Mouse (Mus musculus): ENCODE results near the gene Nudt19. TPM values are rescaled to one million over a fixed set of nuclear protein-coding genes. Genes with fewer than 3 reads are reported as not detected.

The Nudt19 gene
- 10 to 100 TPM; 55.5 to 68.1 TPM for total RNA-seq (2021)
- long read RNA-seq, experiment 1, transcript Nudt19-201 (3 exons, 2,298 nt): major isoform, 81 of 85 reads
- long read RNA-seq, experiment 1, partial matches to known transcripts: 0 of 85 reads
- long read RNA-seq, experiment 1, other reads (novel, unspliced or antisense): 0 of 85 reads
- long read RNA-seq, experiment 2, transcript Nudt19-201 (3 exons, 2,298 nt): major isoform, 67 of 70 reads
- long read RNA-seq, experiment 2, partial matches to known transcripts: 0 of 70 reads
- long read RNA-seq, experiment 2, other reads (novel, unspliced or antisense): 2 of 70 reads

- no peak for TF ChIP-seq CTCF (IDR thresholded peaks at IDR 0.05)
- no peak for DNase-seq (ENCODE audit: extremely low spot score in 1 of 2, low spot score in 2 of 2)
- H3K4me3 ChIP-seq: peak within 1 kb of the TSS; percentile 78
- H3K27ac ChIP-seq: peak within 1 kb of the TSS; percentile 98
- intact Hi-C loops (cut with DNase I): loop anchor here (10.0 kb wide), 1 partner anchor 221 kb away; the partner anchor contains the start of gene Rhpn2
These were observed at the start of gene Nudt19 for GRCm38 (mm10) chr7:35556205-35556603. Gene Nudt19 (minus strand): TSS chr7:35556304.

DNA sequence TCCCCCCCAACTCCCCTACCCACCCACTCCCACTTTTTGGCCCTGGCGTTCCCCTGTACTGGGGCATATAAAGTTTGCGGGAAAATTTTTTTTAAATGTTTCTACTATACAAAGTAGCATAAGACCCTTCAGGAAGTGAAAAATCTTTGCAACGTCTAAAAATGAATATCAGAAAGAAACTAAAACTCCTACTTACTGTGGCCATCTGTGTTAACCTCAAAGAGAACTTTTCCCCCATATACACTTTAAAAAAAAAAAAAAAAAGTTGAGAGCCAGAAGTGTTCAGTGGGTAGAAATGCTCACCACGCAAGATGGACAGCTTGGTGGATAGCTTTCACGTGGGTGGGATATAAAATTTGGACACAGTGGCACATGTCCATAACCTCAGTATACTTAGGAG, 46.7 kb upstream of the Nudt19 start:
- TF ChIP-seq CTCF (IDR thresholded peaks at IDR 0.05): no peak
- Histone ChIP-seq H3K27ac (no peak overlapping the region), H3K4me3 (no peak overlapping the region)
- no peak for DNase-seq (ENCODE audit: extremely low spot score in 1 of 2, low spot score in 2 of 2)
- intact Hi-C loops (cut with DNase I): no loop called here

DNA sequence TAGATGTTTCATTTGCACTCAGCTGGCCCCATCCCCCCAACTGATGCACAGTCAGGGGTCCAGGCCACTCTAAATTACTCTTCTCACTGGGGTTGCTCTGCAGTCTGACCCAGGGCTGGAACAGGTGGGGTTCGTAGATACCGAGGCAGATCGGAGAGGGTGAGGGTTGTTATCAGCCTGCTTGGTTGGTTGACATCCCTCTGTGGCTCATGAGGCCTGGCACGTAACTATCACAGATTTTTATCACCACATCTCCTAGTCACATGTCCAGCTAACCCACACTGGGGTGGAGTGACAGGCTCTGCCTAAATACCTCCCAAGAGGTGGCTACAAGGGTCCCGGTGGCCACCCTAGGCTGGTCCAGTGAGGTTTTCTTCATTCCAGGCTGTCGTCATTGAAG, 45.0 kb upstream of the Nudt19 start:
- no peak for TF ChIP-seq CTCF (IDR thresholded peaks at IDR 0.05)
- intact Hi-C loops (cut with DNase I): no loop called here
- DNase-seq (ENCODE audit: extremely low spot score in 1 of 2, low spot score in 2 of 2): no peak

GRCm38 (mm10) chr7:35600031-35600430, 43.9 kb upstream of the Nudt19 start:
- Histone ChIP-seq H3K4me3 (no peak overlapping the region), H3K27ac (peak overlapping the region; percentile 68)
- no peak for DNase-seq (ENCODE audit: extremely low spot score in 1 of 2, low spot score in 2 of 2)
- intact Hi-C loops (cut with DNase I): no loop called here
- no peak for TF ChIP-seq CTCF (IDR thresholded peaks at IDR 0.05)

More for the DNA sequence above, 45.0 kb upstream of the Nudt19 start:
- no peak overlapping the region for H3K4me3 ChIP-seq
- no peak overlapping the region for H3K27ac ChIP-seq

DNA sequence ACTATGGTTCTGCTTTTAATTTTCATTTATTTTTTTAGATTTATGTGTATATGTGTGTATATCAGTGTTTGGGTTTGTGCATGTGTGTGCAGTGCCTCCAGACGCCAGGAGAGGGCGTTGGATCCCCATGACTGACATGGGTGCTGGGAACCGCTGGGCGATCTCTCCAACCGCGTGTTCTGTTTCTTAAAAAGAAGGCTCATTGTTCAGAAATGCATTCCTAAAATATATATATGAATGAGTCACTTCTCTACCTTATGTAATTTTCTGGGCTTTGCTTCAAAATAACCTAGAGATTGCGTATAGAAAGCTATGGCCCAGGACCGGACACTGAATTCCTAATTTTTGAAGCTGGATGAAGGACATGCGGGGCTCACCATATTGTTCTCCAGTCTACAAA, 43.4 kb upstream of the Nudt19 start:
- peak; percentile 56 for TF ChIP-seq CTCF (IDR thresholded peaks at IDR 0.05)
- Histone ChIP-seq H3K4me3 (no peak overlapping the region), H3K27ac (peak overlapping the region; percentile 68)
- intact Hi-C loops (cut with DNase I): no loop called here
- no peak for DNase-seq (ENCODE audit: extremely low spot score in 1 of 2, low spot score in 2 of 2)

GRCm38 (mm10) chr7:35594311-35594710, 38.2 kb upstream of the Nudt19 start:
- intact Hi-C loops (cut with DNase I): no loop called here
- no peak for DNase-seq (ENCODE audit: extremely low spot score in 1 of 2, low spot score in 2 of 2)
- H3K4me3 ChIP-seq: no peak overlapping the region
- TF ChIP-seq CTCF (IDR thresholded peaks at IDR 0.05): no peak
- no peak overlapping the region for H3K27ac ChIP-seq

DNA sequence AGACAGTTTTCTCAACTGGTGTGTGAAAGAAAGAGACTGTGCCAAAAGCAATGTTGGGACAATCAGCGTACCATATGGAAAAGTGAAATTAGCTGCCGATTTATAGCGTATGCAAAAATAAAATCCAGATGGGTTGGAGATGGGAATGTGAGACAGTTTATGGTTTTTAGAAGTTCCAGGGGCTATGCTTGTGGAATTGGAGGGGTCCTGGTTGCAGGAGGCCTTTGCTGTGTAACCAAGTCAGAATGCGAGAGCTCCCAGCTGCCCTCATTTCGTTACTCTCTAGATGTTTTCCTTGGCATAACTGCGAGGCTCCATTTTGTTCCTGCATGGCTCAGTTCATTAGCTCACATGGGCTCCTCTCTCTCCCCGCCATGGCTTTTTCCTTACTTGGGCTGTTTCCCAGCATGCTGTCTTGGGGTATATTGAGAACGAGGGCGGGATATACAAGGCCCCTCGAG, 34.7 kb upstream of the Nudt19 start:
- no peak for DNase-seq (ENCODE audit: extremely low spot score in 1 of 2, low spot score in 2 of 2)
- TF ChIP-seq CTCF (IDR thresholded peaks at IDR 0.05): no peak
- Histone ChIP-seq H3K4me3 (no peak overlapping the region), H3K27ac (peak overlapping the region; percentile 7)
- intact Hi-C loops (cut with DNase I): no loop called here

DNA sequence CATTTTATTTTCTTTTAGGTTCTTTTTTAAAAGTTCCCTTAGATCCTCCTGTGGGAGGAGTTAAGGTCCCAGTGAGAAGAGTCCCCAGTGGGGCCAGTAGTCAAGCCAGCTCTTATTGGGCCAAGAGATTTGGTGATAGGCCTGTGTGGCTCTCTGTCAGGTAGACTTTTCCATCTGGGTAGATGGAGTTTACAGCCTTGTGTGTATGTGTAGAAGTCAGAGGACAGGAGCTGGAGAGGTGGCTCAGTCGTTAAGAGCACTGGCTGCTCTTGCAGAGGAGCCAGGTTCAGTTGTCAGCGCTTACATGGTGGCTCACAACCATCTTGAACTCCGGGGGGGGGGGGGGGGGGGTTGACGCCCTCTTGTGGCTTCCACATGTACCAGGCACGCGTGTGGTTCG, 33.4 kb upstream of the Nudt19 start:
- intact Hi-C loops (cut with DNase I): no loop called here
- no peak overlapping the region for H3K27ac ChIP-seq
- no peak for TF ChIP-seq CTCF (IDR thresholded peaks at IDR 0.05)
- no peak overlapping the region for H3K4me3 ChIP-seq
- no peak for DNase-seq (ENCODE audit: extremely low spot score in 1 of 2, low spot score in 2 of 2)

DNA sequence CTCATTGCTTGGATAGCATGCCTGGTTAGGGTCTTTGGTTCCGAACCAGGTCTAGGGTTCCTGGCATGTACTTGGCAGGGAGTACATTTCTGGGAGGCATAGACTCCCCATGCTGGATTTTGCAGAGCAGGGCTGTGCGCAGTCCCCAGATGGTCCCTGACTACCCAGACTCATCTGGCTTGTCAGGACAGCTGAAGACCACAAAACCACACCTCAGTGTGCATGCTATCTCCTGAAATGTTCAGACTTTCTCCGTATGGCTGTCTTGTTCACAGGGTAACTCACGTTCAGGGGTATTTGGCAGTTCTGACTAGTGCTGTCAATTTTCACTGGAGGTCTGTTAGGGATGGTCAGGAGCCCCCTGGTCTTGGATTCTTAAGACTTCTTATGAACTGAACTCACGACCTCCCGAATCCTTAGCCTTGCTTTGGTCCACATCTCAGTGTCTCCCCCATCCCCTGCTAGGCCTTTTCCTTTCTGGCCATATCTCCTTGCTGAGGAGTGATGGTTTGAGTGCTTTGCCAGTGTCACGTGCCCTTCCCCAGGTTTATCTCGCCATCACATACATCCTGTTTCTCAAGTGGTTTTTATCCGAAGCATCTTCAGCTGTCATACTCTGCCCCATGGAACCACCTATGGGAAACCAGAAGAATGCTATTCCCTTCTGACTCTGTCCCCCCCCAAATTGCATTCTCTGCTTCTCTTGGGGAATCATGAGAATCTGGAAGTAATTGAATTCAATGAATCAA, 32.8 kb upstream of the Nudt19 start:
- H3K27ac ChIP-seq: peak overlapping the region; percentile 36; the same call in 1 of the 2 replicates
- no peak overlapping the region for H3K4me3 ChIP-seq
- intact Hi-C loops (cut with DNase I): no loop called here
- TF ChIP-seq CTCF (IDR thresholded peaks at IDR 0.05): no peak
- no peak for DNase-seq (ENCODE audit: extremely low spot score in 1 of 2, low spot score in 2 of 2)

GRCm38 (mm10) chr7:35587728-35588127, 31.6 kb upstream of the Nudt19 start:
- Histone ChIP-seq H3K27ac (no peak overlapping the region; the same call in 1 of the 2 replicates), H3K4me3 (no peak overlapping the region; the same call in 1 of the 2 replicates)
- no peak for TF ChIP-seq CTCF (IDR thresholded peaks at IDR 0.05)
- intact Hi-C loops (cut with DNase I): loop anchor here (2.0 kb wide), 1 partner anchor 33 kb away; no protein-coding TSS in a partner anchor
- no peak for DNase-seq (ENCODE audit: extremely low spot score in 1 of 2, low spot score in 2 of 2)

DNA sequence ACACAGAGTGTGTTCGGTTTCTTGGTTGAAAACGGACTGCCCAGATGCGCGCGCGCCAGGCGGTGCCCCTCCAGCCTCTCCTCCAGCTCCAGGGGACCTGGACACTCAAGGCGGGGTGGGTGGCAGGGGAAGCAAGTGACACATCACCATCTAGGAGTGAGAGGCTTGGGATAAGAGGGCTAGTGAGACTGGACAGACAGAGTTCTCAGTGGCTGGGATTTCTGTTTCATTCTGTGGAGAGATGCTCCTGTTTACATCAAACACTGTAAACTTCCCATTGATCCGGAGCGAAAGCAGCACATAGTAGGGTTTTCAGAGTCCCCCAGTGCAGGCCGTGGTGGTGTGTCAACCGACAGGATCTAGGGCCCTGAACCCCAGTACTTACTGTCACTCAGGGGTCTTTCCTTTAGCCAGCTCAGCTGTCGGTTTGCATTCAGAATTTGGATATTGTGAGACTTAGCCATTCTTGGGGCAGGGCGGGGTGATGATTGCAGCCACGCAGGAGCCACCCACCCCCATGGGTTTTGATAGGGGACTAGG, 30.9 kb upstream of the Nudt19 start:
- no peak for TF ChIP-seq CTCF (IDR thresholded peaks at IDR 0.05)
- no peak for DNase-seq (ENCODE audit: extremely low spot score in 1 of 2, low spot score in 2 of 2)
- Histone ChIP-seq H3K4me3 (peak overlapping the region; percentile 93), H3K27ac (no peak overlapping the region; the same call in 1 of the 2 replicates)
- intact Hi-C loops (cut with DNase I): loop anchor here (2.0 kb wide), 1 partner anchor 32 kb away; no protein-coding TSS in a partner anchor

Data from left cerebral cortex, adult 2 months (tissue).